Mouse (Mus musculus): ENCODE data around the gene Capzb.

GRCm38 (mm10) chr4:139305521-139305920 is 112.8 kb downstream of the Capzb start:
- TF ChIP-seq MXI1 (IDR thresholded peaks at IDR 0.05; ENCODE audit: low read depth, low read length): no peak
- TF ChIP-seq CTCF (IDR thresholded peaks at IDR 0.05 in 2 of 3, conservative IDR thresholded peaks at IDR 0.05 in 1 of 3; ENCODE audit: control insufficient read depth in 1 of 3, insufficient read depth in 1 of 3, low read depth in 2 of 3, low read length in 3 of 3, poor library complexity in 1 of 3, severe bottlenecking in 1 of 3): no peak
- TF ChIP-seq USF1 (IDR thresholded peaks at IDR 0.05; ENCODE audit: low read depth, low read length): no peak
- no peak for TF ChIP-seq ELF1 (IDR thresholded peaks at IDR 0.05; ENCODE audit: low read depth, low read length)
- TF ChIP-seq SMC3 (IDR thresholded peaks at IDR 0.05; ENCODE audit: low read depth, low read length): no peak
- no peak for TF ChIP-seq TBP (IDR thresholded peaks at IDR 0.05; ENCODE audit: low read depth, low read length)
- no peak for TF ChIP-seq POLR2A (IDR thresholded peaks at IDR 0.05; ENCODE audit: control insufficient read depth in 1 of 2, insufficient read depth in 1 of 2, low read depth in 1 of 2, low read length in 2 of 2, poor library complexity in 1 of 2)
